Mouse (Mus musculus) ES-E14 (cell line): ENCODE measurements around the gene Tmem132c. TPM values are rescaled to one million over a fixed set of nuclear protein-coding genes. Genes with fewer than 3 reads are reported as not detected.
A peak's percentile ranks its signal among the peaks of the same experiment; 100 is the strongest.

Experiments
- DNase-seq: peaks from one replicate; pipeline ENCODE4 v3.0.0-alpha.2; 2013; ENCODE audit warnings: low read depth, low spot score
- H3K27ac ChIP-seq: 2 replicates; pipeline ENCODE4 v1.5.1; 2012; ENCODE audit warnings: low read depth, mild to moderate bottlenecking, low read length, moderate library complexity, mixed read lengths; ENCODE audit not compliant: poor library complexity, insufficient read depth, severe bottlenecking
- H3K36me3 ChIP-seq: 2 replicates; pipeline ENCODE4 v1.6.1; 2012; ENCODE audit warnings: mild to moderate bottlenecking, low read length, moderate library complexity, mixed read lengths; ENCODE audit not compliant: control insufficient read depth, poor library complexity, insufficient read depth, severe bottlenecking
- H3K4me1 ChIP-seq, 2 experiments: fragments of 150-350 bp in 1 of 2; sonication (generic) in 1 of 2; 2 replicates each; pipeline ENCODE4 v1.6.1; 2012; ENCODE audit warnings: low read length in 2 of 2, mild to moderate bottlenecking in 1 of 2, mixed read lengths in 1 of 2; ENCODE audit not compliant: control insufficient read depth in 2 of 2, insufficient read depth in 2 of 2, poor library complexity in 1 of 2
- H3K4me3 ChIP-seq, 2 experiments: fragments of 150-350 bp in 1 of 2; sonication (generic) in 1 of 2; 2 replicates each; pipeline ENCODE4 v1.5.1; 2012; ENCODE audit warnings: low read length in 2 of 2, low read depth in 1 of 2, mild to moderate bottlenecking in 1 of 2, mixed read lengths in 1 of 2; ENCODE audit not compliant: insufficient read depth in 1 of 2, poor library complexity in 1 of 2, severe bottlenecking in 1 of 2
- H3K9ac ChIP-seq: 2 replicates; pipeline ENCODE4 v1.6.1; 2012; ENCODE audit warnings: low read depth, mild to moderate bottlenecking, low read length, mixed read lengths; ENCODE audit not compliant: poor library complexity, insufficient read depth, severe bottlenecking
- H3K9me3 ChIP-seq: fragments of 150-350 bp; sonication (generic); 2 replicates; pipeline ENCODE4 v1.6.1; 2012; ENCODE audit warnings: low read depth, mild to moderate bottlenecking, low read length; ENCODE audit not compliant: control insufficient read depth, insufficient read depth
- CHD2 ChIP-seq: IDR thresholded peaks from 2 replicates; pipeline ENCODE4 v1.6.1; 2014; ENCODE audit warnings: mild to moderate bottlenecking, low read depth, low read length, inconsistent platforms
- HCFC1 ChIP-seq: IDR thresholded peaks from 2 replicates; pipeline ENCODE4 v1.6.1; 2012; ENCODE audit warnings: low read length, inconsistent platforms, borderline replicate concordance; ENCODE audit not compliant: insufficient read depth
- MAFK ChIP-seq: IDR thresholded peaks from 2 replicates; pipeline ENCODE4 v1.6.1; 2014; ENCODE audit warnings: mild to moderate bottlenecking, low read depth, low read length, inconsistent platforms; ENCODE audit not compliant: insufficient read depth
- ZC3H11A ChIP-seq: IDR thresholded peaks from 2 replicates; pipeline ENCODE4 v1.6.1; 2012; ENCODE audit warnings: low read depth, mild to moderate bottlenecking, inconsistent platforms, low read length, borderline replicate concordance
- ZNF384 ChIP-seq: IDR thresholded peaks from 2 replicates; pipeline ENCODE4 v1.6.1; 2012; ENCODE audit warnings: low read depth, low read length, inconsistent platforms
- in situ Hi-C, 2 experiments: fragments of 600-800 bp; cut with MboI; formaldehyde crosslinking; loops; one replicate each; pipeline ENCODE4 v1.15.1; 2025; ENCODE audit warnings: low sequenced_read_pairs in 2 of 2, inconsistent platforms in 1 of 2; ENCODE audit not compliant: unreplicated experiment in 2 of 2
- total RNA-seq: library from RNA; depleted of rRNA; stranded (reverse); fragments of 300-350 nt; gene quantifications from 2 replicates; pipeline ENCODE4 v1.2.3, GENCODE M21; 2012

The Tmem132c gene
- total RNA-seq, 1 experiment: 0.71 TPM

- TF ChIP-seq ZNF384 (no peak), HCFC1 (no peak), ZC3H11A (no peak), CHD2 (no peak), MAFK (no peak)
- in situ Hi-C loops: no loop called here
- Histone ChIP-seq H3K9me3 (no peaks in the 10 kb centered on the region), H3K4me3 (no peak overlapping the region), H3K27ac (no peak overlapping the region), H3K4me1 (no peaks in the 10 kb centered on the region), H3K36me3 (no peaks in the 10 kb centered on the region), H3K9ac (no peak overlapping the region)
- DNase-seq: no peak
Observed at GRCm38 (mm10) chr5:127456076-127456475, 214.5 kb downstream of the Tmem132c start.

DNA sequence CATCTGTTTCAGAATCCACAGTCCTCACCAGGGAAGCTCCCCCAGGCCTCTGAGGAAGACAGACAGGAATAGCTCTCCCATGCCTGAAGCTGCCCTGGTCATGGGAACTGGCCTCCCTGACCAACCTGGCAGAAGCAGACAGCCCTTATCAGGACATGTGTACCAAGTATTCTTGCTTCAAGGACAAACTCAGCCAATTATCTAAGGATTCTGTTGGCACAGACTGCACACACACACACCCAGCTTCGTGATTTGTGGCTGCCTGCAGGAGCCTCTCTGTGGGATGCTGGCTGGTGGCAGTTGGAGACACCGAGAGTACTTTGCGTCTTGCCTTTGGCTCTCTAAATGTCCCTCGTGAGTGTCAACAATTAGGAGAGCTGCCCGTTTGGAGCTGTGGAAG, 226.5 kb downstream of the Tmem132c start:
- TF ChIP-seq HCFC1 (no peak), CHD2 (no peak)
- Histone ChIP-seq H3K4me3 (no peak overlapping the region), H3K36me3 (no peaks in the 10 kb centered on the region), H3K9ac (no peak overlapping the region), H3K9me3 (no peaks in the 10 kb centered on the region), H3K27ac (no peak overlapping the region), H3K4me1 (no peaks in the 10 kb centered on the region)
- no peak for DNase-seq
- in situ Hi-C loops: no loop called here

- Histone ChIP-seq H3K9me3 (no peaks in the 10 kb centered on the region), H3K36me3 (no peaks in the 10 kb centered on the region), H3K4me3 (no peak overlapping the region), H3K4me1 (no peaks in the 10 kb centered on the region), H3K9ac (no peak overlapping the region), H3K27ac (no peak overlapping the region)
- TF ChIP-seq ZC3H11A (no peak), ZNF384 (no peak), HCFC1 (no peak), MAFK (no peak), CHD2 (no peak)
- in situ Hi-C loops: no loop called here
- no peak for DNase-seq
Observed at GRCm38 (mm10) chr5:127470351-127470750, 228.7 kb downstream of the Tmem132c start.

- no peaks in the 10 kb centered on the region for H3K36me3 ChIP-seq
- in situ Hi-C loops: no loop called here
- no peak overlapping the region for H3K4me3 ChIP-seq
- no peaks in the 10 kb centered on the region for H3K4me1 ChIP-seq
- no peak overlapping the region for H3K27ac ChIP-seq
- H3K9ac ChIP-seq: no peak overlapping the region
- no peaks in the 10 kb centered on the region for H3K9me3 ChIP-seq
- DNase-seq: peak; percentile 56
- TF ChIP-seq ZC3H11A (no peak), CHD2 (no peak), ZNF384 (no peak), HCFC1 (no peak)
Observed at GRCm38 (mm10) chr5:127471902-127472301, 230.3 kb downstream of the Tmem132c start.

DNA sequence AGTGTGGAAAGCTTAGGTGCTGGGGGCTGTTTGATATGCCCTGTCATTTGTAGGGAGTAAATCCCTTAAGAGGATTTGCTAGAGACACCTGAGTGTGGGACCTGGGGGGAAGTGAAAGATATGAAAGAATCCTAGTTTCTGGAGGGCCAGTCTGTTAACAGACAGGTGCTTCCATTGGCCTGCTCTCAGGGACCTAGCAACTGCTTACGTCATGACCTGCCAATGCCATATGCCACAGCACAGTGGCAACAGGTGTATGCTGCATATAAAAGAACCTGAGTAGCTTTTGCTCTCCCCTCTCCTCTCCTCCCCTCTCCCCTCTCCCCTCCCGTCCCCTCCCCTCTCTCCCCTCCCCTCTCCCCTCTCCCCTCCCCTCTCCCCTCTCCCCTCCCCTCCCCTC, 232.1 kb downstream of the Tmem132c start:
- H3K9me3 ChIP-seq: no peaks in the 10 kb centered on the region
- no peak overlapping the region for H3K27ac ChIP-seq
- no peaks in the 10 kb centered on the region for H3K4me1 ChIP-seq
- DNase-seq: no peak
- H3K9ac ChIP-seq: no peak overlapping the region
- TF ChIP-seq CHD2 (no peak), MAFK (no peak), HCFC1 (no peak), ZC3H11A (no peak), ZNF384 (no peak)
- in situ Hi-C loops: no loop called here
- no peak overlapping the region for H3K4me3 ChIP-seq
- no peaks in the 10 kb centered on the region for H3K36me3 ChIP-seq
